Mouse (Mus musculus) ovary, adult 2 months (tissue): ENCODE results near the gene Oxsr1. TPM values are rescaled to one million over a fixed set of nuclear protein-coding genes. Genes with fewer than 3 reads are reported as not detected.

Experiments
- polyA plus RNA-seq: library from polyadenylated mRNA; depleted of rRNA; stranded (reverse); fragments of >200 nt; gene quantifications from 2 replicates; pipeline ENCODE4 v1.2.3, GENCODE M21; 2012; rRNA removed

The Oxsr1 gene
- 15.3 and 15.6 TPM in 2 replicates for polyA plus RNA-seq

DNA sequence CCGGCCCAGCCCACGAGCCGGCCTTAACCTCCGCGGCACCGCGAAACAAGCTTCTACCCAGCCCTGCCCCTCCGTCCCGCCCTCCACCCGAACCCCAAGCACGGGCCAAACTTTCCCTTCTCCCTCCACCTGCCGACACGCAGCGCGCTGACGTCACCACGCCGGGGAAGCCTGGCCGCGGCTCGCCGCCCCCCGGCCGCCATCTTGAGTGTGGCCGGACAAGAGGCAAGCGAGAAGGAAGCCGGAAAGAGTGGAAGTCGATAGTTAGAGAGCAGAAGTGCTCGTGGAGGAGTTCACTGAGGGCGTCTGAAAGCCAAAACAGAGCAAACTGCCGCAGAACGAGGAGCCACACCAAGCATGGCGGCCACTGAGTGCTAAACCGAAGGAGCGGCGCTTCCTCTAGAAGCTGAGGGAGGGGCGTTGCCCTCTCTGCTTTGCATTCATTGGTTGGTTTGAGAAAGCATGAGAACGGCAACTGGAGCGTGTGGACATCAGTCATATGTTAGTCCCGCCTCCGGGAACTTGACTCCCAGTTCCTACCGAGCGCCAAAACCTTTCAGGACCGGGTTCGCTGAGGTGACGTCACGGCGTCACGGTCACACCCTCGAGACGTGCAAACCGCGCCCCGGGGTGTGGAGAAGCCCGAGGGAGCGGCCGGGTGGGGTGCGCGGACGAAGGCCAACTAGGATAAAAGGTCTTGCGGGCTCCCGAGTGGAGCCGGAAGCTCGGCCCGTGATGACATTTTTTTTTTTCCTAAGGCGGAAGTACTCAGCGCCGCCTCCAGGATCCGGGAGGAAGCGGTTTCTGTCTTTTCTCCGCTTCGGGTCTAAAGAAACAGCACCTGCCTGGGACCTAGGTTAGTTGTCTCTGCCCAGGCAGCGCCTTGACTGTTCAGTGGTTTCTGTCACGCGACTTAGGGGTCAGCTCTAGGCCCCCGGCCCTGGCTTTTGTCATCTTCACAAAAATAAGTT is at the start of gene Oxsr1:
Gene Oxsr1 (minus strand): TSS at position 139 of the 971 bp plus-strand sequence.

DNA sequence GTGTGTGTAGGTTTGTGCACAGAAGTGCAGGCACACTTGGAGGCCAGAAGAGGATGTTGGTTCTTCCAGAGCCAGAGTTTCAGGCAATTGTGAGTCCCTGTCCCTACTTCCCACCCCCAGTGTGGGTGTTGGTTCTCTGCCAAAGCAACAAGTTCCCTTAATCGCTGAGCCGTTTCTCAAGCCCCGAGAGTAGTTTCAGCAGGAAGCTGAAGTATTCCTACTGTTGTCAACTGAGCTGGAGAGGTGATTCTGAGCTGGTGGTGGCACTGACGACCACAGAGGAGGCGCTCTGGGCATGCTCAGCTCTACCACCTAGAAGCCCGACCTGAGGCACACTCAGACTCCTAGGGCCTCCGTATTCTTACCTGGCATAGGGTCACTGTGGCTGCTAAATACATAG is 43.1 kb upstream of the Oxsr1 start, which contains the start of gene Slc22a14:
Gene Slc22a14 (minus strand): TSS at position 270 of the 400 bp plus-strand sequence.

DNA sequence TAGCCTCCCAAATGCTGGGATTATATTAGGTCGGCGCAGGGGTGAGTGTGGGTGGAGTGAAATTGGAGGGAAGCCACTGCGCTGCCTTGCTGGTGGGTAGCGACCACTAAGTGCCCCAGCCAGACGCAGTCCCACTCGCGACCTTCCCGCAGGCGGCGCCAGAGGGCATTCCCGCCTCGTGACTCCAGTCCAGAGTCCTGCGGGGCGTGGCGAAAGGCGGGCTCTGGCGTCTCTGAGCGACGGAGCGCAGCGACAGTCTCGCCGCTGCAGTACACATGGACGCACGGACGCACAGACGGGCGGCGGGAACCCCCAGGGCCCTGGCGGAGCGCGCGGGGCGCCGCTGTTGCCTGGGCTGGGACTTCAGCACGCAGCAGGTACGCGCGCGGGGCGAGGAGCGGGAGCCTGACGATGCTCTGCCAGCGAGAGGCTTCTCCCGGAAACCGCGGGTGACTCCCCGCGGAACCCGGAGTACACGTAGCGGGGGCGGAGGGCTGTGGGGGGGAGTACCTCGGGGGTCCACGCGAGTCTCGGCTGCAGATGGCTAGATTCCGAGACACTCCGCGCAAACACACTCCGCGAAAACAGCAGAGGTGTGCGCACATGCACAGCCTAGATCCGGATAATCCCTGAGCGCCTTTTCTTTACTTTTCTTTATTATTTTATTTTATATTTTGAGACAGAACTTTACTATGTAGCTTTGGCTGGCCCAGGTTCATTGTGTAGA is 35.3 kb upstream of the Oxsr1 start, which contains the start of gene Xylb:
Gene Xylb (plus strand): TSS at position 51 of the 727 bp plus-strand sequence.

GRCm38 (mm10) chr9:119340909-119341816 is 18.9 kb upstream of the Oxsr1 start, which contains the start of gene Myd88:
Myd88 (minus strand) TSS chr9:119341411.

DNA sequence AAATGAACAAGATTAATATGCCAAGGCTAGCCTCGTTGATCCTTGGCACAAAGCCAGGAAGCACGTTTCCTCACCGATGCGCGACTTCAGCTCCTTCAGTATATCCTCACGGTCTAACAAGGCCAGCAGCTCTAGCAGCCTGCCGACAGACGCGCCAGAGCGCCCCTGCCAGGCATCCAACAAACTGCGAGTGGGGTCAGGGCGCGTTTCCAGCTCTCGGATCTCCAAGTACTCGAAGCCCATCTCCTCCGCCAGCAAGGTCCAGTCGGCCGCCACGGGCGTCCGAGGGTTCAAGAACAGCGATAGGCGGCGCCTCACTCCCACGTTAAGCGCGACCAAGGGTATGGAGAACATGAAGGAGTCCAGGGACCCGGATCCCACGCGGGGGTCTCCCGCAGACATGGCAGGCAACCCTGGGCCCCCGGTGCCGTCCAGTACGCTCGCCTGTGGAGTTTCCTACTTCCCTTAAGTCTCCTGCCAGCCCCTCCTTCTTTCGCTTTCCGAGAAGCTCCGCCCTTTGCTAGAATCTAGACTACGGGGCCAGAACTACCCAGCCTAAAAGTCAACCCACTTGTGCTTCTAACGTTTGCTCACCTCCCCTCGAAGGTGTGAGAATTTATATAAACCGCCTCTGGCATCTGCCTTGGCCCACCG is 17.5 kb upstream of the Oxsr1 start, which contains the start of gene Acaa1a:
Gene Acaa1a (plus strand): TSS at position 119 of the 654 bp plus-strand sequence.

DNA sequence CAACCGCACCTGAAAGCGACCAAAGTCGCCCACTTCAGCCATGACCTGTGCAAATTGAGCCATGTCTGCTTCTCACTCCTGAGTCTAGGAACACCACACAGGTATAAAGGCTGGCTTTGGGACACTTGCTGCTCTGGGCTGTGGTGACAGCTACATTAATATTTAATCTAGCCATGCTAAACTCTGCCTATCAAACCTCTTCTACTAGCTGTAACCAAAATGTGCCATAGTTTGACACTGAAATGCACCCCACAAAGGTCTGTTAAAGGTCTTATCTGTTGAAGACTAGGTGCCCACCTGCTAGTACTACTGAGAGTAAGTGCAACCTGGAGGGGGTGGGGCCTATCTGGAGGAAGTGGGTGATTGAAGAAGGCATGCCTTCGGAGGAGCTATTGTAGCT is 113.2 kb downstream of the Oxsr1 start, which contains the start of gene Slc22a13:
Gene Slc22a13 (minus strand): TSS at position 101 of the 400 bp plus-strand sequence.

Other genes with a start within 250 kb of the Oxsr1 start
- gene Plcd1, start 228.9 kb downstream of the Oxsr1 start, polyA plus RNA-seq: 59.6 and 63.2 TPM in 2 replicates
- gene Dlec1, start 219.9 kb downstream of the Oxsr1 start, polyA plus RNA-seq: 8.1 and 9.0 TPM in 2 replicates
- 7.4 and 9.5 TPM in 2 replicates for gene Acaa1b, start 165.3 kb downstream of the Oxsr1 start, polyA plus RNA-seq
- gene Gm47289, start 163.3 kb downstream of the Oxsr1 start, polyA plus RNA-seq: not detected in 2 replicates
- 0.10 TPM in 1 of 2 replicates, not detected in the other for gene Slc22a13, start 113.3 kb downstream of the Oxsr1 start, polyA plus RNA-seq
- gene Acaa1a, start 17.2 kb upstream of the Oxsr1 start, polyA plus RNA-seq: 296 and 538 TPM in 2 replicates
- 22.3 and 26.2 TPM in 2 replicates for gene Myd88, start 19.0 kb upstream of the Oxsr1 start, polyA plus RNA-seq
- gene Xylb, start 35.0 kb upstream of the Oxsr1 start, polyA plus RNA-seq: 7.1 and 12.7 TPM in 2 replicates
- 0.20 and 0.30 TPM in 2 replicates for gene Slc22a14, start 43.1 kb upstream of the Oxsr1 start, polyA plus RNA-seq
- 11.3 and 13.3 TPM in 2 replicates for gene Acvr2b, start 79.7 kb upstream of the Oxsr1 start, polyA plus RNA-seq
- 3.5 and 3.7 TPM in 2 replicates for gene Exog, start 122.5 kb upstream of the Oxsr1 start, polyA plus RNA-seq